Mouse (Mus musculus) ES-Bruce4 (cell line): ENCODE results near the gene Foxk2.

Experiments used
- CTCF ChIP-seq: IDR thresholded peaks from one replicate; pipeline ENCODE4 v1.8.1; 2011; ENCODE audit warnings: low read depth, low read length
- POLR2A ChIP-seq: IDR thresholded peaks from one replicate; pipeline ENCODE4 v1.8.1; 2011; ENCODE audit warnings: low read length; ENCODE audit not compliant: insufficient read depth

DNA sequence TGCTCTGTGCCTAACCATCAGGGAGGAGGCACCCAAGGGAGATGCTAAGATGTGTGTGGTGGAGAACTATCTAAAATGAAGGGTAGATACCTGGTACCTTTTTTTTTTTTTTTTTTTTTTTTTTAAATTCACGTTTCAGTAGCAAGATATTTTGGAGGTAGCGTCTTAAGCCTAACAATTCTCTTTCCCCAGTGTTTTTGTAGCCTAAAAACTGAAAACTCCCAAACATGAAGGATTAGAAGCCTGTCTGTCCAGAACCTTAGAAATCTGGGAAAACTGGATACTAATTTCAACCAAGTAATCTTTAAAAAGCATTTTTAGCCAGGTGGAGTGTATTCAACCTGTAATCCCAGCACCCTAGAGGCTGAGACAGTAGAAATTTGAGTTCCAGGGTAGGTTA is 1.3 kb downstream of the Foxk2 start:
- TF ChIP-seq POLR2A (no peak), CTCF (no peak)
